Mouse (Mus musculus) lung, adult 18-20 months (tissue): ENCODE results near the gene Npb.

Experiments
- DNase-seq, 2 experiments: peaks; one replicate each; pipeline ENCODE4 v3.0.0; 2022; ENCODE audit warnings: mixed read lengths in 2 of 2

Gene Npb

GRCm38 (mm10) chr11:120616617-120617294 lies 8.5 kb downstream of the Npb start:
- no peak for DNase-seq

DNA sequence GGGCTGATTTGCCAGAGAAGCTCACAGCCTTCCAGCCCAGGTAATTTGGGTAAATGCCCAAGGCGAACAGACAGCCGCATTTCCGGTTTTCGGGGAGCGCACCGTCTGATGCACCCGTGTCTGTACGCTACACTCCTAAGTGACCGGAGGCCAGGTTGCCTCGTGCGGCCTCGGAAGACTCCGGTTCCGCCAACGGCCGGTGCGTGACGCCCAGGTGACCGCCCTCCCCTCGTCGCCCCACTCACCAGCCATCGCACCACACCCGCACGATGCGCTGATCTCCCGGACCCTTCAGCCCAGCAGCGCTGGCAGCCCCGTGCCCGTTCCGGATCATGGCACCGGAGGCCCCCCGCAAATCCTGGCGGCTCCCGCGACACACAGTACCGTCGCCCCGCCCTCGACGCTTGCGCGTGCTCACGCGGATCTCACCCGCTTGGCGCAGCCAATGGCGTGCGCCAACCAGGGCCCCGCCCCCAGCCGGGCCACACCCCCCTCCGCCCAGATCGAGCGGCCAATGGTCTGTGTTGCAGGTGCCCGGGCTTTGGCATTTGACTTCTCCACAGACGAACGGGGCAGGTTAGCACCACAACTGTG lies 9.3 kb downstream of the Npb start, which contains the start of gene Pcyt2:
Gene Pcyt2, minus strand, starts transcription at position 418 of the 594 bp plus-strand sequence.
- peak; percentile 92 to 95 for DNase-seq

- no peak for DNase-seq
Observed at GRCm38 (mm10) chr11:120618619-120619535, 10.6 kb downstream of the Npb start.

- DNase-seq = no peak
Observed at GRCm38 (mm10) chr11:120620195-120620594, 11.9 kb downstream of the Npb start.

GRCm38 (mm10) chr11:120622805-120623204 lies 14.5 kb downstream of the Npb start:
- no peak for DNase-seq

GRCm38 (mm10) chr11:120623961-120624679 lies 15.8 kb downstream of the Npb start:
- DNase-seq = peak; percentile 65 to 75

- peak; percentile 86 to 88 for DNase-seq
Observed at GRCm38 (mm10) chr11:120624680-120625111, 16.4 kb downstream of the Npb start.

DNA sequence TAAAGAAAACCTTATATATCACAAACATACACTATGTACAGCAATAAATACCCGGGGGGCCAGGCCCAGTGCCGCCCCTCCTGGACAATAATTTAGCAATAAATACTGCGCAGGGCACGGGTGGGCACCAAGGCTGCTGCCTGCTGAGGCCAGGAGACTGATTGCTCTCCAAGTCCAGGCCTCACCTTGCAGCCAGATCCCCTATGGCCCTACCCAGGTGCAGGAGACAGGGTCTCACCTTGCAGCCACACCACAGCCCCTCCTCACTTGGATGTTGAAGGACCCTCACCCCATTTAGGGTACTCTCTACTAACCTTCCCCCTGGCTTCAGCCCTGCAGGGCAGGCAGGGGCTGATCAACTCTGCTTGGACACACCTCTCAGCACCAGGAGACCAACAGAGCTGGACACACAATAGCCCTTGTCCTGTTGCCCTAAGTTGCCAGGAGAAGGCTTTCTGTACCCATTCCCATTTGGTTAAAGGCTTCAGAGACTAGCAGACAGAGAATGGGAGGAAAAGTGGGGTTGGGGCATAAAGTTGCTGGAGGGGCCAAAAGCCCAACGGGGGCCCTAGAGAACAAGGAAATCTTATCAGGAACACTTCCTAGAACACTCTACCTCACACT lies 17.0 kb downstream of the Npb start, which contains the start of gene Sirt7:
Gene Sirt7, minus strand, starts transcription at position 89 of the 624 bp plus-strand sequence.
- no peak for DNase-seq

DNA sequence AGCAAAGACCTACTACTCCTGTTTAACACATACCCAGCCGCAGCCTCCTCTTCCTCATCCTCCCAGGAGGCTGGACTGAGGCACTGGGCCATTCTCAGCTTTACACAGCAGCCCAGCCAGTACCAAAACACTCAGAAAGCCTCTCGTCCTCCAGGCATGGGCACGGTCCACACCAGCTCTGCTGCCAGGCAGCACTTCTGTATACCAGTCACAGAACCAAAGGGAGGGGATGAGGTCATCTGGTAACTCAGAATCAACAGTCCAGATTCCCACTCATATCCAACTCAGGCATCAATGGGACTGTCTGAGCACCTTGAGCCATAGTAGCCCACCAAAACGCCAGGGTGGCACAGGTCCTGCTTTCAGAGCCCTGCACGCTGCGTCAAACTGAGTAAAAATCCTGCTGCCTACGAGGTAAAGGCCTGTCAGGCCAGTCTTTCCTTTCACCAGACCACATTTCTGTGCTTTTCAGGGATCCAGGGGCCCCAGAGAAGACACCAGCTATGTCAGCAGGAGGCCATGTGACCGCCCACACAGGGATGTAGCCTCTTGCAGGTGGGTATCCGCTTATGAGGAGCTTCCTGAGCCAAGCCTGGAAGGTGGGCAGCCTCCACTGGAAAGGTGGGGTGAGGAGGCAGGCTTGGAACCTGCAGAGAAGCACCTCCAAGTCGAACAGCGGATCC lies 18.6 kb downstream of the Npb start:
- DNase-seq = no peak

GRCm38 (mm10) chr11:120627468-120628300 lies 19.4 kb downstream of the Npb start:
- no peak for DNase-seq

DNA sequence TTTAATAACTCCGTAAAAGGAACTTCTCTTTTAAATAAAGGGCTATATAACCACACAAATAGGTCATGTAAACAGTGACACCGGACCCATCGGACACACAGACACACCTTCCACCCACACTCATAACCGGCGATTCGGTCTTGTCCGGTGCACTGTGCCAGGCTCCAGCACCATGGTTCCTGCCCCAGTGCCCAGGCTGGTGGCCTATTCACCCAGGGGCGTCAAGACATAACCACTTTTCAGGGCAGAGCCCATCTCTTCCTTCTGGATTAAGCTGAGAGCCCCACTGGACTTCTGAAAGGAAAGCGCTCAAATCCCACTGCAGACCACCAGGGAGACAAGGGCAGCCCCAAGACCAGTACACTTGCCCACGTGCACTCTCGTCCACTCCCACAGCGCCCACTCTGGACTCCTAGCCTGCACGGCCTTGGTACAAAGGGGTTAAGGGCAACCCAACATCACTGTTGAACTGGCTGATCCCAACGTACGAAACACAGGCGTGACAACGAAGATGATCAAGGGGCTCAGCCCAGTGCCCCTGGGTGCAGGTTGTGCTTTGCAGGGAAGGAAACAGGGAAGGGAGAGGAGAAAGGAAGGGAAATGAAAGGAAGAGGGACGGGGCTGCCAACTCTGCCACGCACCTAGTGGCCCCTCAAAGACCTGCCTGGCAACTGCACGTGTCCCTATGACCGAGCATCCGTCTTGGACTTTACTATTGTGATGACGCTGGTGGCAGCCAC lies 20.5 kb downstream of the Npb start:
- DNase-seq = no peak

DNA sequence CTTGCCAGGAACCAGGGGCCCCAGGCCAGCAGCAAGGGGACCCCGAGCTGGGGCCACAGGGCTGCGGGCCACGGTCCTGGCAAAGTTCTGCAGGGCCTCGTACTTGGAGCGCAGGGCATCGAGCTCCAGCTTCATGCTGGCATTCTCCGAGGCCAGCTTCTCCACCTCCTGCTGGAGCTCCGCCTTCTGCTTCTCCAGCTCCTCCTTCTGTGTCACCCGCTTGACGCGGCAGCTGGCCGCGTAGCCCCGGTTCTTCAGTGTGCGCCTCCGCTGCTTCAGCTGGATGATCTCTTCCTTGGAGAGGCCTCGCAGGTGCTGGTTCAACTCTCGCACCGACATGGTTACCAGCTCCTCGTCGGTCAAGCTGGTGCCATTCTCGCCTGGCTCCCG lies 21.1 kb downstream of the Npb start:
- peak; percentile 56 to 61 for DNase-seq

DNA sequence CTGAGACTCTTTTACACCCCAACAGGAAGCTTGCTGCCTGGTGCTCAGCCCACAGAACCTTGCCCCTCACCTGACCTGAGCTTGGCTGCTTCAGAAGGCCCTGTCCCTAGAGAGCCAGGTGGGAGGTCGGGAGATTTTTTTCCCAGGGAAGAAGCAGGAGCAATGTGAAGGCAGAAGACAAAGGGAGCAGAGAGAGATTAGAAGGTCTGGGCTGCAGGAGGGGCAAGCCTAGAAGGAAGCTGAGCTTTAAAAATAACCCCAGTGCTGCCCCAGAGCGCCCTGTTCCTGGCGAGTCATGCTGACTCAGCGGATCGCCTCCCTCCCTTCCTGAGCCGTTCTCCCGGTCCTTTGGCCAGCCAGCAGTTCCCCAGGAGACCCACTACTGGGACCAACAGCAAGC lies 21.6 kb downstream of the Npb start:
- peak; percentile 45 to 48 for DNase-seq

DNA sequence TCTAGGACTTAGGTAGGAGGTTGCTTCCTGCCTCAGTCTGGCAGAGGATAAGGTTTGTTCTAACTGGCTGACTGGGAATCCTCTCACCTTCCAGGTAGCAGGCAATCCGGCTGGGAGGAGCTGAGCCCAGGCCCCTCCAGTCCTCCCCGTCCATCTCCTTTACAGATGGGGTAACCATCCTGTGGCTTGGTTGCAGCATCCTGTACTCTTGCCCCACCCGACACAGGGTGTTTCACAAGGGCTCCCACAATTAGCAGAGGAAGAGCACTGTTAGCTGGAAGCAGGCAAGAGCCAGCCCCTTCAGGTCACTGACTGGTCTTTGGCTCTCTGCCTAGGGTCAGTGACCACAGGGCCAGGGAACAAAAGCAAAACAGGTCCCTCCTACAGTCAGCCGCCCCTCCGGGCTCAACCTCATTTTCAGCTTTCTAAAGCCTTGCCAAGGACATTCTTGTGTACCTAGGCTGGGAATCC lies 22.2 kb downstream of the Npb start:
- DNase-seq = peak; percentile 69 to 82

GRCm38 (mm10) chr11:120630881-120631725 lies 22.8 kb downstream of the Npb start:
- no peak for DNase-seq

- DNase-seq = no peak
Observed at GRCm38 (mm10) chr11:120631726-120632448, 23.6 kb downstream of the Npb start.

DNA sequence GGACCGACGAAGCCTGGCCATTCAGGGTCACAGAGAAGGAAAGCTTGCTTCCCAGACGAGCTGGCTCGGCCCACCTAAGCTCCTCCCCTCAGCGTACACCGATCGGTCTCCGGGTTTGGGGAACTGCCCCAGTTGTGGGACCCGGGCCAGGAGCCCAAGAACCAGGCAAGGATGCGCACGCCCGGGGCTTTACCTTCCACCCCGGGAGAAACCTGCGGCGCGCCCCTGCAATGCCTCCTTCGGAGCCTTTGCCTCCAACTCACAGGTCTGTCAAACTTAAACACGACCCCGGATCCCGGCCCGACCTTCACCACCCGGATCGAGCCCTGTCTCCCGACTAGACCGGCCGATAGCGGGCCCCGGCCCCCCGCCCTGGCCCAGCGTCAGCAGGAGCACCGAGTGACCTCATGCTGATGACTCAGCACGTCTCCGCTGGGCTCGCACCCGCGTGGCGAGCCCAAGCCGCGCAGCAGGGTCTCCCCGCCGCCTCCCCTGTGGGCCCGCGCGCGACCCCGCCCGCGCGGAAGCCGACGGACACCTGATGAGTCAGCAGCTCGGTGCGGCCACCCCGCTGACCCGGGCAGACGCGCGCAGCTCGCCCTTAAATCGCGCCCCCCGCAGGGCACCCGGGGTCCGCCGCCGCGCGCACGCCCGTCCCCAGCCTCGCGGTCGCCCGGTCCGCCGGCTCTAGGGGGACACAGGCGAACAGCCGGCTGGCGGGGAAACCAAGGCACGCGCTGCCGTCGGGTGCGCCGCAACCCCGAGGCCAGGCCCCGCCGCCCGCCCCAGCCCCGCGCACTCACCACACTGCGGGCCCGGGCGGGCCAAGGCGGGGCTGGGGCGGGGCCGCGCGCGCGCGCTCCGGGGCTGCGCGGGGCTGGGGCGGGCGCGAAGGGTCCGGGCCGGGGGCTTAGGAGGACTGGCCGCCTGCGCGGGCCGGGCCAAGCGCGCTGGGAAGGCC lies 24.6 kb downstream of the Npb start:
- DNase-seq = peak; percentile 84 to 86
